Mouse (Mus musculus) ovary, postnatal 14 days (tissue): ENCODE measurements around the gene Ulk1.

ENCODE experiments used
- DNase-seq: peaks from one replicate; pipeline ENCODE4 v3.0.0; 2022; ENCODE audit warnings: low spot score

Gene Ulk1

GRCm38 (mm10) chr5:110763890-110764289, 46.0 kb downstream of the Ulk1 start:
- DNase-seq = no peak

DNA sequence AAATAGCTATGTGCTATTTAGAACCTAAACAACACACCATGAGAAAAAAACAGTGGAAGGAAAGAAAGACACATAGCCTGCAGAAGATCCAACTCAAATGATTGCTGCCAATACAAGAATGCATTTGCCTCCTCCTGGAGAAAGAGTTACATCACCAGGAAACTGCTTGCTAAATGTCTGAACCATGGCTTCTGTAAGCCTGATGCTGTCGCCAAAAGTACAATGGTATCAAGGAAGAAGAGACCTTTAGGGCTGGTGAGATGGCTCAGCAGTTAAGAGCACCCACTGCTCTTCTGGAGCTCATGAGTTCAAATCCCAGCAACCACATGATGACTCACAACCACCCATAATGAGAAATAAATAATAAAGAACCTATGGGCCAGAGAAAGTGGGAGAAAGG, 64.9 kb downstream of the Ulk1 start:
- no peak for DNase-seq

DNA sequence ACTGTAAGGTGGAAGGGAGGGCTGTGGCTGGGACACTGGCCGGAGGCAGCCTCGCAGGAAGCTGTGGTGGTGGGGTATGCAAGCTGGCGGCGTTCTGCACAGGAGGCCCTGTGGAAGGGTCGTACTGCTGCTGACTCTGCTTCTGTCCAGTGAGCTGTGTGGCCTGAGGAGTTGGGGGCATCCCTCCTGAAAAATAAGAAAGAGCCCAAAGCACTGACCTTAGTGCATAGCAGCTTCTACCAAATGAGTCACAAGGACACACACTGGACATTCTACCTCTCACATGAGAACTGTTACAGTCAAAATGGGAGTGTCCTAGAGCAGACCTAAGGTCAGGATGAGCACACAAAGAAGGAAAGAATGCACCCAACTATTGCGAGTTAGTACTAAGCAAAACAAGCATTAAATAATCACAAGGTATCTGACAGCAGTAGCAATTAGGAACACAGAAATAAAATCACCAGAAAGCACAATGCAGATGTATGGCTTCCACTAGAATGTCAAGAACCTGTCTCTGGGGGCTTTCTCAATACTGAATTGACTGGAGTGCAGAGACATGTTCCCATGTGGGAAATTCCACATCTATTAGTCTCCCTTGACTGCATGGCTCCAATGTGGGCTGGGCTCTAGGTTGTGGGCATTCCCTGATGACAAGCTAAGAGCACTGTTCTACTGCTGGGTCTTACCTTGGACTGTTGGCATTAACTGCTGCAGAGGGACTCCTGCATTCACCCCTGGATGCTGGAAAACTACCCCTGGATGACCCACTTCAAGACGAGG, 70.2 kb downstream of the Ulk1 start:
- DNase-seq = no peak

- DNase-seq = no peak
Measured at GRCm38 (mm10) chr5:110735606-110736005, 74.3 kb downstream of the Ulk1 start.
